Mouse (Mus musculus): ENCODE measurements at regions not wholly inside any gene's neighbourhood (a gene's known extent, or its start where the extent isn't known, plus 50 kb on each side); places are given as distances from the start of the nearest gene placed in this dataset.
A peak's percentile ranks its signal among the peaks of the same experiment; 100 is the strongest.

- H3K9ac ChIP-seq (ENCODE audit: low read length) = no peak overlapping the region
- H3K4me3 ChIP-seq (ENCODE audit: low read depth, low read length) = no peak overlapping the region
- no peak for DNase-seq (ENCODE audit: low spot score)
- H3K36me3 ChIP-seq (ENCODE audit: control insufficient read depth, insufficient read depth, low read length) = no peaks in the 10 kb centered on the region
- no peak for ATAC-seq (ENCODE audit: insufficient number of reproducible peaks, low FRiP score, low TSS enrichment, low read depth)
- H3K9me3 ChIP-seq (ENCODE audit: control insufficient read depth, low read length) = no peaks in the 10 kb centered on the region
- no peak overlapping the region for H3K27ac ChIP-seq (replicated peaks; ENCODE audit: low read depth, low read length)
- H3K4me2 ChIP-seq (ENCODE audit: low read depth, severe bottlenecking) = no peak overlapping the region
- WGBS = 77% methylated on average over 3 of the region's 3 CpGs
- H3K4me1 ChIP-seq (ENCODE audit: control insufficient read depth, insufficient read depth, low read length) = peaks cover 1% of the 10 kb centered on the region; the same call in 1 of the 2 replicates
- H3K27me3 ChIP-seq (ENCODE audit: control insufficient read depth, insufficient read depth, low read length) = no peaks in the 10 kb centered on the region
Observed at GRCm38 (mm10) chr1:57075221-57075620, 96.8 kb upstream of the Satb2 start.

GRCm38 (mm10) chr1:57076696-57077095, 98.2 kb upstream of the Satb2 start:
- no peaks in the 10 kb centered on the region for H3K27me3 ChIP-seq (ENCODE audit: control insufficient read depth, insufficient read depth, low read length)
- H3K4me1 ChIP-seq (ENCODE audit: control insufficient read depth, insufficient read depth, low read length) = peaks cover 4% of the 10 kb centered on the region; the same call in 1 of the 2 replicates
- no peak for ATAC-seq (ENCODE audit: insufficient number of reproducible peaks, low FRiP score, low TSS enrichment, low read depth)
- H3K4me3 ChIP-seq (ENCODE audit: low read depth, low read length) = no peak overlapping the region
- H3K36me3 ChIP-seq (ENCODE audit: control insufficient read depth, insufficient read depth, low read length) = no peaks in the 10 kb centered on the region
- DNase-seq (ENCODE audit: low spot score) = peak; percentile 41
- 38% methylated on average over 8 of the region's 8 CpGs for whole genome bisulfite sequencing
- no peak overlapping the region for H3K27ac ChIP-seq (replicated peaks; ENCODE audit: low read depth, low read length)
- H3K9ac ChIP-seq (ENCODE audit: low read length) = no peak overlapping the region
- H3K9me3 ChIP-seq (ENCODE audit: control insufficient read depth, low read length) = no peaks in the 10 kb centered on the region
- no peak overlapping the region for H3K4me2 ChIP-seq (ENCODE audit: low read depth, severe bottlenecking)

GRCm38 (mm10) chr1:57080306-57080705, 101.9 kb upstream of the Satb2 start:
- ATAC-seq (ENCODE audit: insufficient number of reproducible peaks, low FRiP score, low TSS enrichment, low read depth) (no peak), DNase-seq (ENCODE audit: low spot score) (peak; percentile 28)
- H3K9ac ChIP-seq (ENCODE audit: low read length) = no peak overlapping the region
- no peak overlapping the region for H3K27ac ChIP-seq (replicated peaks; ENCODE audit: low read depth, low read length)
- no peaks in the 10 kb centered on the region for H3K9me3 ChIP-seq (ENCODE audit: control insufficient read depth, low read length)
- peaks cover 4% of the 10 kb centered on the region; the same call in 1 of the 2 replicates for H3K4me1 ChIP-seq (ENCODE audit: control insufficient read depth, insufficient read depth, low read length)
- H3K27me3 ChIP-seq (ENCODE audit: control insufficient read depth, insufficient read depth, low read length) = 0 out of 2 replicates have a peak, but pooled peaks cover 3% of the 10 kb centered on the region
- H3K36me3 ChIP-seq (ENCODE audit: control insufficient read depth, insufficient read depth, low read length) = no peaks in the 10 kb centered on the region
- no peak overlapping the region for H3K4me2 ChIP-seq (ENCODE audit: low read depth, severe bottlenecking)
- WGBS = 29% methylated on average over 4 of the region's 4 CpGs
- H3K4me3 ChIP-seq (ENCODE audit: low read depth, low read length) = no peak overlapping the region

- Histone ChIP-seq H3K27me3 (ENCODE audit: control insufficient read depth, insufficient read depth, low read length) (0 out of 2 replicates have a peak, but pooled peaks cover 3% of the 10 kb centered on the region), H3K9ac (ENCODE audit: low read length) (no peak overlapping the region), H3K4me1 (ENCODE audit: control insufficient read depth, insufficient read depth, low read length) (peaks cover 4% of the 10 kb centered on the region; the same call in 1 of the 2 replicates), H3K9me3 (ENCODE audit: control insufficient read depth, low read length) (no peaks in the 10 kb centered on the region), H3K4me3 (ENCODE audit: low read depth, low read length) (no peak overlapping the region), H3K4me2 (ENCODE audit: low read depth, severe bottlenecking) (no peak overlapping the region), H3K27ac (replicated peaks; ENCODE audit: low read depth, low read length) (no peak overlapping the region), H3K36me3 (ENCODE audit: control insufficient read depth, insufficient read depth, low read length) (no peaks in the 10 kb centered on the region)
- ATAC-seq (ENCODE audit: insufficient number of reproducible peaks, low FRiP score, low TSS enrichment, low read depth) = no peak
- WGBS = 72% methylated on average over 17 of the region's 17 CpGs
- DNase-seq (ENCODE audit: low spot score) = no peak
Observed at GRCm38 (mm10) chr1:57083134-57083533, 104.7 kb upstream of the Satb2 start.

- H3K9ac ChIP-seq (ENCODE audit: low read length) = no peak overlapping the region
- no peaks in the 10 kb centered on the region for H3K36me3 ChIP-seq (ENCODE audit: control insufficient read depth, insufficient read depth, low read length)
- peaks cover 4% of the 10 kb centered on the region; the same call in 1 of the 2 replicates for H3K4me1 ChIP-seq (ENCODE audit: control insufficient read depth, insufficient read depth, low read length)
- no peak overlapping the region for H3K4me2 ChIP-seq (ENCODE audit: low read depth, severe bottlenecking)
- WGBS = 81% methylated on average over 6 of the region's 6 CpGs
- no peak overlapping the region for H3K27ac ChIP-seq (replicated peaks; ENCODE audit: low read depth, low read length)
- no peak for DNase-seq (ENCODE audit: low spot score)
- ATAC-seq (ENCODE audit: insufficient number of reproducible peaks, low FRiP score, low TSS enrichment, low read depth) = no peak
- no peaks in the 10 kb centered on the region for H3K9me3 ChIP-seq (ENCODE audit: control insufficient read depth, low read length)
- no peak overlapping the region for H3K4me3 ChIP-seq (ENCODE audit: low read depth, low read length)
- H3K27me3 ChIP-seq (ENCODE audit: control insufficient read depth, insufficient read depth, low read length) = 0 out of 2 replicates have a peak, but pooled peaks cover 3% of the 10 kb centered on the region
Observed at GRCm38 (mm10) chr1:57083540-57084083, 105.2 kb upstream of the Satb2 start.

- Histone ChIP-seq H3K27ac (replicated peaks; ENCODE audit: low read depth, low read length) (peak overlapping the region; percentile 47; the same call in 1 of the 2 replicates), H3K9ac (ENCODE audit: low read length) (no peak overlapping the region; the same call in 1 of the 2 replicates), H3K27me3 (ENCODE audit: control insufficient read depth, insufficient read depth, low read length) (no peaks in the 10 kb centered on the region), H3K4me2 (ENCODE audit: low read depth, severe bottlenecking) (no peak overlapping the region), H3K4me3 (ENCODE audit: low read depth, low read length) (no peak overlapping the region), H3K4me1 (ENCODE audit: control insufficient read depth, insufficient read depth, low read length) (peaks cover 16% of the 10 kb centered on the region; the same call in 1 of the 2 replicates), H3K9me3 (ENCODE audit: control insufficient read depth, low read length) (no peaks in the 10 kb centered on the region), H3K36me3 (ENCODE audit: control insufficient read depth, insufficient read depth, low read length) (no peaks in the 10 kb centered on the region)
- 57% methylated on average over 18 of the region's 18 CpGs for WGBS
- DNase-seq (ENCODE audit: low spot score) (peak; percentile 54), ATAC-seq (ENCODE audit: insufficient number of reproducible peaks, low FRiP score, low TSS enrichment, low read depth) (no peak)
Observed at GRCm38 (mm10) chr1:57095361-57096247, 117.2 kb upstream of the Satb2 start.

- Histone ChIP-seq H3K27me3 (ENCODE audit: control insufficient read depth, insufficient read depth, low read length) (no peaks in the 10 kb centered on the region), H3K9me3 (ENCODE audit: control insufficient read depth, low read length) (no peaks in the 10 kb centered on the region), H3K36me3 (ENCODE audit: control insufficient read depth, insufficient read depth, low read length) (no peaks in the 10 kb centered on the region), H3K4me2 (ENCODE audit: low read depth, severe bottlenecking) (0 out of 2 replicates have a peak overlapping the region, but pooled peaks have one; percentile 3), H3K27ac (replicated peaks; ENCODE audit: low read depth, low read length) (peak overlapping the region; percentile 72), H3K9ac (ENCODE audit: low read length) (no peak overlapping the region), H3K4me3 (ENCODE audit: low read depth, low read length) (no peak overlapping the region), H3K4me1 (ENCODE audit: control insufficient read depth, insufficient read depth, low read length) (peaks cover 16% of the 10 kb centered on the region; the same call in 1 of the 2 replicates)
- DNase-seq (ENCODE audit: low spot score) = peak; percentile 67
- ATAC-seq (ENCODE audit: insufficient number of reproducible peaks, low FRiP score, low TSS enrichment, low read depth) = peak; percentile 76
- 40% methylated on average over 4 of the region's 4 CpGs for WGBS
Observed at GRCm38 (mm10) chr1:57096248-57096600, 117.8 kb upstream of the Satb2 start.

GRCm38 (mm10) chr1:57096740-57097139, 118.3 kb upstream of the Satb2 start:
- Histone ChIP-seq H3K4me1 (ENCODE audit: control insufficient read depth, insufficient read depth, low read length) (peaks cover 16% of the 10 kb centered on the region; the same call in 1 of the 2 replicates), H3K27ac (replicated peaks; ENCODE audit: low read depth, low read length) (peak overlapping the region; percentile 72), H3K4me2 (ENCODE audit: low read depth, severe bottlenecking) (0 out of 2 replicates have a peak overlapping the region, but pooled peaks have one; percentile 3), H3K9ac (ENCODE audit: low read length) (no peak overlapping the region), H3K4me3 (ENCODE audit: low read depth, low read length) (no peak overlapping the region), H3K9me3 (ENCODE audit: control insufficient read depth, low read length) (no peaks in the 10 kb centered on the region), H3K36me3 (ENCODE audit: control insufficient read depth, insufficient read depth, low read length) (no peaks in the 10 kb centered on the region), H3K27me3 (ENCODE audit: control insufficient read depth, insufficient read depth, low read length) (no peaks in the 10 kb centered on the region)
- WGBS = 23% methylated on average over 8 of the region's 8 CpGs
- ATAC-seq (ENCODE audit: insufficient number of reproducible peaks, low FRiP score, low TSS enrichment, low read depth) = peak; percentile 72; the same call in 1 of the 2 replicates
- DNase-seq (ENCODE audit: low spot score) = peak; percentile 74
